Mouse (Mus musculus) cerebellum, postnatal 4 days (tissue): ENCODE data around the gene Gm44965.

Experiments used
- DNase-seq, 2 experiments: peaks; one replicate each; pipeline ENCODE4 v3.0.0; 2022; ENCODE audit warnings: low spot score in 2 of 2, mixed read lengths in 1 of 2

The Gm44965 gene

GRCm38 (mm10) chr6:48626464-48626863 is 32.7 kb downstream of the Gm44965 start, which contains the start of gene AI854703:
AI854703 (plus strand) TSS chr6:48626764.
- no peak for DNase-seq

- DNase-seq = peak in 1 of 2 experiments; percentile 44
Observed at GRCm38 (mm10) chr6:48626984-48627383, 33.2 kb downstream of the Gm44965 start.

- DNase-seq = no peak
Observed at GRCm38 (mm10) chr6:48627511-48627924, 33.8 kb downstream of the Gm44965 start.

GRCm38 (mm10) chr6:48628377-48628776 is 34.6 kb downstream of the Gm44965 start:
- no peak for DNase-seq

- DNase-seq = peak in 1 of 2 experiments; percentile 40
Observed at GRCm38 (mm10) chr6:48628808-48629660, 35.3 kb downstream of the Gm44965 start.

- DNase-seq = no peak
Observed at GRCm38 (mm10) chr6:48629661-48630034, 35.9 kb downstream of the Gm44965 start.

GRCm38 (mm10) chr6:48630831-48631230 is 37.1 kb downstream of the Gm44965 start:
- no peak for DNase-seq

GRCm38 (mm10) chr6:48635105-48635504 is 41.4 kb downstream of the Gm44965 start:
- no peak for DNase-seq

- DNase-seq = no peak
Observed at GRCm38 (mm10) chr6:48636515-48636914, 42.8 kb downstream of the Gm44965 start.

- no peak for DNase-seq
Observed at GRCm38 (mm10) chr6:48637811-48638500, 44.2 kb downstream of the Gm44965 start.

GRCm38 (mm10) chr6:48638553-48638952 is 44.8 kb downstream of the Gm44965 start:
- DNase-seq = no peak

- no peak for DNase-seq
Observed at GRCm38 (mm10) chr6:48641391-48641790, 47.6 kb downstream of the Gm44965 start.

GRCm38 (mm10) chr6:48642764-48643292 is 49.1 kb downstream of the Gm44965 start:
- peak in 1 of 2 experiments; percentile 21 for DNase-seq

GRCm38 (mm10) chr6:48645660-48646308 is 52.0 kb downstream of the Gm44965 start:
- peak in 1 of 2 experiments; percentile 64 for DNase-seq

- no peak for DNase-seq
Observed at GRCm38 (mm10) chr6:48646309-48646690, 52.6 kb downstream of the Gm44965 start.

- DNase-seq = no peak
Observed at GRCm38 (mm10) chr6:48646995-48647394, 53.3 kb downstream of the Gm44965 start, which contains the start of gene Gimap8. Gimap8 (plus strand) TSS chr6:48647234.

- DNase-seq = no peak
Observed at GRCm38 (mm10) chr6:48647611-48648010, 53.9 kb downstream of the Gm44965 start.

GRCm38 (mm10) chr6:48648779-48649178 is 55.0 kb downstream of the Gm44965 start:
- DNase-seq = no peak

- no peak for DNase-seq
Observed at GRCm38 (mm10) chr6:48650041-48650440, 56.3 kb downstream of the Gm44965 start.

GRCm38 (mm10) chr6:48658721-48659120 is 65.0 kb downstream of the Gm44965 start:
- no peak for DNase-seq

GRCm38 (mm10) chr6:48664750-48665149 is 71.0 kb downstream of the Gm44965 start:
- no peak for DNase-seq

GRCm38 (mm10) chr6:48665471-48665870 is 71.7 kb downstream of the Gm44965 start:
- DNase-seq = no peak
